Mouse (Mus musculus): ENCODE results near the gene Apeh.

DNA sequence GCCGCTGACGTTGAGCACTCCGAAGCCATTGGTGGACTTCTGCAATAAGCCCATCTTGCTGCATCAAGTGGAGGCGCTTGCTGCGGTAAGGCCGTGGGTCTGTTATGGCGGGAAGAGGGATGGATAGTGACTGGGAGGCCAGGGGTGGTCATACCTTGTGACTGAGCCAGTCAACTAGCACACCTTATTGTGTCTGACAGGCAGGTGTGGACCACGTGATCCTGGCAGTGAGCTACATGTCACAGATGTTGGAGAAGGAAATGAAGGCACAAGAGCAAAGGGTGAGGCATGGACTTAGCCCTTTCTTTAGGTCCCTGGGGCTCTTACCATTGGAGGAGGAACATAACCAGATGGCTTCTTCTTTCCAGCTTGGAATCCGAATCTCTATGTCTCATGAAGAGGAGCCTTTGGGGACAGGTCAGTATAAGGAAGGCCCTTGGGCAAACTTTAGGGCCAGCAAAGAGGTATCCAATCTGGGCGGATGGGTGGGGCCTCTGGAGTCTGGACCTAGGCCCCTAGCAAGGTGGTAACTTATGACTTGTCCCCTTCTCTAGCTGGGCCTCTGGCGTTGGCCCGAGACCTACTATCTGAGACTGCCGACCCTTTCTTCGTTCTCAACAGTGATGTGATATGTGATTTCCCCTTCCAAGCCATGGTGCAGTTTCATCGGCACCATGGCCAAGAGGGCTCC is 44.7 kb downstream of the Apeh start:
- TF ChIP-seq POLR2A (IDR thresholded peaks at IDR 0.05; ENCODE audit: insufficient read length, low read depth), result no peak
- TF ChIP-seq MAX (IDR thresholded peaks at IDR 0.05; ENCODE audit: low read depth), result no peak
- TF ChIP-seq TCF12 (IDR thresholded peaks at IDR 0.05; ENCODE audit: insufficient read depth, poor library complexity, severe bottlenecking), result no peak
- TF ChIP-seq POLR2AphosphoS2 (IDR thresholded peaks at IDR 0.05; ENCODE audit: insufficient read length, low read depth), result peak; percentile 13
- no peak for TF ChIP-seq USF1 (IDR thresholded peaks at IDR 0.05; ENCODE audit: low read depth)
- TF ChIP-seq CEBPB (IDR thresholded peaks at IDR 0.05; ENCODE audit: insufficient read depth, poor library complexity, severe bottlenecking), result no peak
- TF ChIP-seq MYOD1 (IDR thresholded peaks at IDR 0.05; ENCODE audit: control insufficient read depth in 1 of 3, insufficient read length in 2 of 3, low read depth in 2 of 3), result no peak

Data from myocyte (in vitro differentiated cells).